Mouse (Mus musculus): Measurements from ENCODE around the gene Pilrb1.
"Not testable (repeated sequence)": the region's sequence is repeated elsewhere in the genome, so short reads cannot be mapped to it uniquely, and the experiment has no call there.

Pilrb1 gene

GRCm38 (mm10) chr5:137857960-137858710 is at the start of gene Pilrb1:
Pilrb1 (minus strand) TSS chr5:137858106.
- not testable (repeated sequence) for DNase-seq (ENCODE audit: low read depth, low spot score)

DNA sequence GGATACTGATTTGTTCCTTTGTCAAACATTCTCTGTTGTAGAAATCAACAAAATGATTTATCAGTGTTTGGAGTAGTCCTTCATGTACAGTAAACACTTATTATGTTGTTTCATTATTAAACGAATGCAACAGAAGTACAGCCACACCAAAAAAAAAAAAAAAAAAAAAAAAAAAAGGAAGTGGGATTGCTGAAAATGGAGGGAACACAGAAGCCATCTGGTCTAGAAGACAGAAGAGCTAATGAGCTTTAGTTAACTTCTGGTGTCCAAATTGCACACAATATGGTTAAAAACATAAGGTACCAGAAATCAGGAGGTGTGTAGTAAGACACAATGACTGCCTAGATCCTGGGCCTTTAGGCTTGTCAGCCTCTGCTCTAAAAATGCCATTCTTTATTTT is 39.9 kb upstream of the Pilrb1 start:
- DNase-seq (ENCODE audit: low read depth, low spot score) = peak; percentile 16

- DNase-seq (ENCODE audit: low read depth, low spot score) = peak; percentile 30
Measured at GRCm38 (mm10) chr5:137892954-137893353, 35.0 kb upstream of the Pilrb1 start.

GRCm38 (mm10) chr5:137887666-137888065 is 29.8 kb upstream of the Pilrb1 start:
- no peak for DNase-seq (ENCODE audit: low read depth, low spot score)

DNA sequence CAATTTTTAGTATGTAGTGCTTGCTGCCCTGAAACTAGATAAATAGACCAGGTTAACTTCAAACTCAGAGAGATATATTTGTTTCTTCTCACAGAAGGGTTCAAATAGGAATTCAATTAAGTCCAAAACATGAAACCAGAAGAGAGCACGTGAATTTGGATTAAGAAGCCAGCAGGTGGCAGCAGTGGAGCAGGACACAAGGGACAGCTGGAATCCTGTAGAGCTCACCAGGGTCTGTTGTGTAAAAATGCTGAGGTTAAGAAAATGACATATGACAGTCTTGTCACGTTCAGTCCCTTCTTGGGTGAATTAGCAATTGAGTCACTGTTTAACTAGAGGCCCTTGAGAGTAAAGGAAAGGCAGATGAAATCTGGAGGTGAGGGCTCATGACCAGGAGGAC is 28.0 kb upstream of the Pilrb1 start:
- DNase-seq (ENCODE audit: low read depth, low spot score) = peak; percentile 60

DNA sequence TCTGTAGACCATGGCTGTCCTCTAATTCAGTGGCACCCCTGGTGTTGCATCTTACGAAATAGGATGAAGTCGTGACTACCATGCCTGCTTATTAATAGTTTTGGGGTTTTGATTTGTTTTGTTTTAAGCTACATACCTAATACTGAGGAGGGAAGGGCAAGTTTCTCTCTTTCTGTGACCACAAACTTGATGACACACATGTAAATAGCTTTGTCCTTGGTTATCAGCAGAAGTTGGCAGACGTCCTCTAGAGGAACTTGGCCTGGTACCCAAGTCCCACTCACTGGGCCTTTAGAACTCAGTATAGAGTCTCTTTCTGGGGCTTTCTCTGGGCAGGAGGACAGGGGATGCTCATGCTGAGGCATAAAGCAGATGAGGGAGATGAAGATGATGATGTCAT is 25.4 kb upstream of the Pilrb1 start:
- DNase-seq (ENCODE audit: low read depth, low spot score) = no peak

DNA sequence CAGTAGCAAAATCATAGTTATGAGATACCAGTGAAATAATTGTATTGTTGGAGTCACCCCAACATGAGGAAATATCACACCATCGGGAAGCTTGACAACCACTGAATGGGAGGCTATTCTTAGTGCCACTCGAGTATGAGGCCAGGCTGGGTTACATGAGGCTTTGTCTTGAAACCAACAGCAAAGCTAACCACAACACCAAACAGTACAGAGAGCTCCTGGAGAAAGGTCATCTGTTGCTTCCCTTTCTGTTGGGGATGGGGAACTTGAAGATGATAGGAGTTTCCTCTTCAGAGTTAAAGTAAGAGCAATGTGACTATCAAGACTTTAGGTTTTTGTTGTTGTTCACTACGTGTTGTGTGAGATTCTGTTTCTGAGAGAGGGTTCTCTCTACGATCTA is 25.0 kb upstream of the Pilrb1 start:
- DNase-seq (ENCODE audit: low read depth, low spot score) = no peak

DNA sequence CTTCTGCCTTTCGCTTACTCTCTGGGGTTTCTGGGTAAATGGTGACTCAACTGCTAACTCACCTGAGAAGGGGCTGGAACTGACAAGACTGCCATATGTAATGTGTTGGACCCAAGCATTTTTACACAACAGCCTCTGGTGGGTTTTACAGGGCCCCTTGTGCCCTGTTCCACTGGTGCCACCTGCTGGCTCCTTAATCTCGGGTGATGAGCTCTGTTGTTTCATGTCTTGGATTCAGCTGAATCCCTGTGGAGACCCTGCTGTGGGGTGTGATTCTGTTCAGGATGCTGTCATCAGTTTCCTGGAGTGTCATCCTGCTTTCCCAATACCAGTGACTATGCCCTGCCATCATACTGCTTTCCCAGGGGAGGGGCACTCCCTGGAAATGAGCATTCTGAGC is 20.0 kb upstream of the Pilrb1 start:
- peak; percentile 42 for DNase-seq (ENCODE audit: low read depth, low spot score)

GRCm38 (mm10) chr5:137875054-137875453 is 17.1 kb upstream of the Pilrb1 start:
- no peak for DNase-seq (ENCODE audit: low read depth, low spot score)

DNA sequence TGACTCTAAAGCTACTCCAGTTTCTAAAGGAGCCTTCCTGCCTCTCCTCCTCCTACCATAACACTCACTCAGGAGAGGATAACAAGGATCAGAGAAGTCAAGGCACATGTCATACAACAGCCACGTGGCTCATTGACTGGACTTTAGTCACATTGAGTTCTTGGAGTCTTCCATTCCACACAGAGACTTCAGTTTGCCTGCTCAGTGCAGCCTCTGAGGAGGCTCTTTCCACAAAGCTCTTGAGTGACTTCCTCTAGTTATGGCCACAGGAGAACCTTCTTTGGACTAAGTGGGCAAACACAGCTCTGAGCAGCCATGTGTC is 14.4 kb upstream of the Pilrb1 start:
- DNase-seq (ENCODE audit: low read depth, low spot score) = not testable (repeated sequence)

GRCm38 (mm10) chr5:137871644-137872380 is 13.9 kb upstream of the Pilrb1 start, which contains the start of gene Pilrb2:
Pilrb2 (minus strand) TSS chr5:137871815.
- DNase-seq (ENCODE audit: low read depth, low spot score) = not testable (repeated sequence)

GRCm38 (mm10) chr5:137868600-137868999 is 10.7 kb upstream of the Pilrb1 start:
- not testable (repeated sequence) for DNase-seq (ENCODE audit: low read depth, low spot score)

GRCm38 (mm10) chr5:137864008-137864407 is 6.1 kb upstream of the Pilrb1 start:
- not testable (repeated sequence) for DNase-seq (ENCODE audit: low read depth, low spot score)

GRCm38 (mm10) chr5:137856870-137857269 is 1.0 kb downstream of the Pilrb1 start:
- not testable (repeated sequence) for DNase-seq (ENCODE audit: low read depth, low spot score)

GRCm38 (mm10) chr5:137854907-137855306 is 3.0 kb downstream of the Pilrb1 start:
- DNase-seq (ENCODE audit: low read depth, low spot score) = not testable (repeated sequence)

- DNase-seq (ENCODE audit: low read depth, low spot score) = not testable (repeated sequence)
Measured at GRCm38 (mm10) chr5:137850313-137850712, 7.6 kb downstream of the Pilrb1 start.

GRCm38 (mm10) chr5:137837110-137837509 is 20.8 kb downstream of the Pilrb1 start:
- DNase-seq (ENCODE audit: low read depth, low spot score) = not testable (repeated sequence)

GRCm38 (mm10) chr5:137836611-137837010 is 21.3 kb downstream of the Pilrb1 start:
- no peak for DNase-seq (ENCODE audit: low read depth, low spot score)

- DNase-seq (ENCODE audit: low read depth, low spot score) = not testable (repeated sequence)
Measured at GRCm38 (mm10) chr5:137835966-137836520, 21.9 kb downstream of the Pilrb1 start, which contains the start of gene Pilra. Pilra (minus strand) TSS chr5:137836281.

DNA sequence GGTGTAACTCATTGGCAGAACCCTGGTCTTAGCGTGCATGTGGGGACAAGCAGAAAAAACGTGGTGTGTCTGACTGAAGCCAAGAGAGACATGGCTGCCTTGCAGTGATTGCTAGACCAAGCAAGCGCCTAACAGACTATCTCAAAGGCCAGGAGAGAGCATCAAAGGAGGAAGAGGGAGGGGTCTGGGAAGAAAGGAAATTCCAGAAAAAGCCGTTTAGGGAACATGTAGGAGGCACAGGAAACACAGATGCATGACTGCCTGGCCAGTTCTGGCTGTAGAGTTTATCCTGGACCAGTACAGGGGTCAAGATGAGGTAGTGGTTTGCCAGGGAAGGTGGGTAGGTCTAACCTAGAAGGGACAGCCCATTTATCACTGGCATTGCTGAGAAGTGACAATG is 24.4 kb downstream of the Pilrb1 start:
- no peak for DNase-seq (ENCODE audit: low read depth, low spot score)

- no peak for DNase-seq (ENCODE audit: low read depth, low spot score)
Measured at GRCm38 (mm10) chr5:137831506-137831905, 26.4 kb downstream of the Pilrb1 start.

DNA sequence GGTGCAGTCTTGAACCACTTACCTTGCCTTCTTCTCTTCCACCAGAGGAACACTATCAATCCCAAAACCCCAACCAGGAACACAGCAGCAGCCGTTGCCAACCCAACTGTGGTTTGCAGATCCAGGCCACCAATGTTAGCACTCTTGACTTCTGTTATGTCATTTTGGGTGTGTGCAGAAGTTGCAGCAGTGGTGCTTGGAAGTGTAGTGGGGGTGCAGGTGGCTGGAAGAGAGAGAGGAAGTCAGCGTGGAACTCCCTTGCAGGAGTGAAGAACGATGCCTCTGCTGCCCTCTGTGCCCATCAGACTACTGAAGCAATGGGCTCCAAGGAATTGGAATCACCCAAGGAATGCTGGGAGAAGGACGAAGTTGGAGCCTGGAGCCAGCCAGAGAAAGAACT is 26.8 kb downstream of the Pilrb1 start:
- no peak for DNase-seq (ENCODE audit: low read depth, low spot score)

GRCm38 (mm10) chr5:137830238-137830637 is 27.7 kb downstream of the Pilrb1 start:
- no peak for DNase-seq (ENCODE audit: low read depth, low spot score)

Data from A20 (cell line).